Mouse (Mus musculus): ENCODE measurements at regions not wholly inside any gene's neighbourhood (a gene's known extent, or its start where the extent isn't known, plus 50 kb on each side); places are given as distances from the start of the nearest gene placed in this dataset.
"Not testable (repeated sequence)": the region's sequence is repeated elsewhere in the genome, so short reads cannot be mapped to it uniquely, and the experiment has no call there.

GRCm38 (mm10) chr10:118057516-118057915 is 84.1 kb upstream of the Mdm1 start:
- H3K4me1 ChIP-seq (ENCODE audit: control insufficient read depth, insufficient read depth, low read length) = peaks cover 3% of the 10 kb centered on the region; the same call in 1 of the 2 replicates
- no peak overlapping the region for H3K9ac ChIP-seq (ENCODE audit: low read length)
- DNase-seq (ENCODE audit: low spot score, missing footprints) (no peak), ATAC-seq (ENCODE audit: low FRiP score) (no peak)
- no peak overlapping the region for H3K27ac ChIP-seq (ENCODE audit: low read depth, low read length)
- H3K27me3 ChIP-seq (ENCODE audit: control insufficient read depth, insufficient read depth, low read length) = no peaks in the 10 kb centered on the region
- H3K9me3 ChIP-seq (ENCODE audit: control insufficient read depth, low read length) = no peaks in the 10 kb centered on the region; the same call in 1 of the 2 replicates
- H3K4me2 ChIP-seq = no peak overlapping the region
- no peak overlapping the region for H3K4me3 ChIP-seq (ENCODE audit: low read depth, low read length)
- WGBS = 82% methylated on average over 3 of the region's 3 CpGs
- no peaks in the 10 kb centered on the region for H3K36me3 ChIP-seq (ENCODE audit: control insufficient read depth, insufficient read depth, low read length)

- H3K9ac ChIP-seq (ENCODE audit: low read length) = no peak overlapping the region
- ATAC-seq (ENCODE audit: low FRiP score) (no peak), DNase-seq (ENCODE audit: low spot score, missing footprints) (no peak)
- no peaks in the 10 kb centered on the region for H3K9me3 ChIP-seq (ENCODE audit: control insufficient read depth, low read length)
- H3K4me2 ChIP-seq = no peak overlapping the region
- H3K27me3 ChIP-seq (ENCODE audit: control insufficient read depth, insufficient read depth, low read length) = no peaks in the 10 kb centered on the region
- WGBS = 69% methylated on average over 7 of the region's 7 CpGs
- H3K27ac ChIP-seq (ENCODE audit: low read depth, low read length) = no peak overlapping the region
- no peaks in the 10 kb centered on the region for H3K4me1 ChIP-seq (ENCODE audit: control insufficient read depth, insufficient read depth, low read length)
- H3K36me3 ChIP-seq (ENCODE audit: control insufficient read depth, insufficient read depth, low read length) = no peaks in the 10 kb centered on the region
- no peak overlapping the region for H3K4me3 ChIP-seq (ENCODE audit: low read depth, low read length)
These were observed 76.8 kb upstream of the Mdm1 start for GRCm38 (mm10) chr10:118064816-118065216.

- not testable (repeated sequence) for DNase-seq (ENCODE audit: low spot score, missing footprints); H3K27me3 ChIP-seq (ENCODE audit: control insufficient read depth, insufficient read depth, low read length); ATAC-seq (ENCODE audit: low FRiP score); H3K9me3 ChIP-seq (ENCODE audit: control insufficient read depth, low read length); H3K36me3 ChIP-seq (ENCODE audit: control insufficient read depth, insufficient read depth, low read length); H3K4me2 ChIP-seq; H3K9ac ChIP-seq (ENCODE audit: low read length); H3K4me1 ChIP-seq (ENCODE audit: control insufficient read depth, insufficient read depth, low read length); H3K27ac ChIP-seq (ENCODE audit: low read depth, low read length); H3K4me3 ChIP-seq (ENCODE audit: low read depth, low read length)
- 96% methylated on average over 9 of the region's 11 CpGs for WGBS
These were observed 65.3 kb upstream of the Mdm1 start for GRCm38 (mm10) chr10:118076341-118076740.

GRCm38 (mm10) chr10:118081636-118082166 is 59.9 kb upstream of the Mdm1 start:
- DNase-seq (ENCODE audit: low spot score, missing footprints) (no peak), ATAC-seq (ENCODE audit: low FRiP score) (no peak)
- no peak overlapping the region for H3K27ac ChIP-seq (ENCODE audit: low read depth, low read length)
- no peak overlapping the region for H3K9ac ChIP-seq (ENCODE audit: low read length)
- H3K36me3 ChIP-seq (ENCODE audit: control insufficient read depth, insufficient read depth, low read length) = no peaks in the 10 kb centered on the region
- 94% methylated on average over 5 of the region's 5 CpGs for WGBS
- H3K9me3 ChIP-seq (ENCODE audit: control insufficient read depth, low read length) = no peaks in the 10 kb centered on the region
- H3K4me2 ChIP-seq = no peak overlapping the region
- no peaks in the 10 kb centered on the region for H3K27me3 ChIP-seq (ENCODE audit: control insufficient read depth, insufficient read depth, low read length)
- no peak overlapping the region for H3K4me3 ChIP-seq (ENCODE audit: low read depth, low read length)
- H3K4me1 ChIP-seq (ENCODE audit: control insufficient read depth, insufficient read depth, low read length) = no peaks in the 10 kb centered on the region

GRCm38 (mm10) chr10:118083035-118083720 is 58.4 kb upstream of the Mdm1 start:
- no peak overlapping the region for H3K27ac ChIP-seq (ENCODE audit: low read depth, low read length)
- H3K27me3 ChIP-seq (ENCODE audit: control insufficient read depth, insufficient read depth, low read length) = no peaks in the 10 kb centered on the region
- DNase-seq (ENCODE audit: low spot score, missing footprints) = no peak
- 92% methylated on average over 13 of the region's 13 CpGs for WGBS
- H3K36me3 ChIP-seq (ENCODE audit: control insufficient read depth, insufficient read depth, low read length) = no peaks in the 10 kb centered on the region
- no peak for ATAC-seq (ENCODE audit: low FRiP score)
- H3K4me1 ChIP-seq (ENCODE audit: control insufficient read depth, insufficient read depth, low read length) = peaks cover 6% of the 10 kb centered on the region; the same call in 1 of the 2 replicates
- H3K9me3 ChIP-seq (ENCODE audit: control insufficient read depth, low read length) = no peaks in the 10 kb centered on the region
- H3K4me3 ChIP-seq (ENCODE audit: low read depth, low read length) = no peak overlapping the region
- no peak overlapping the region for H3K9ac ChIP-seq (ENCODE audit: low read length)
- no peak overlapping the region for H3K4me2 ChIP-seq

GRCm38 (mm10) chr10:118083721-118084075 is 57.9 kb upstream of the Mdm1 start:
- H3K4me1 ChIP-seq (ENCODE audit: control insufficient read depth, insufficient read depth, low read length) = peaks cover 6% of the 10 kb centered on the region; the same call in 1 of the 2 replicates
- DNase-seq (ENCODE audit: low spot score, missing footprints) = no peak
- H3K27ac ChIP-seq (ENCODE audit: low read depth, low read length) = no peak overlapping the region
- H3K9me3 ChIP-seq (ENCODE audit: control insufficient read depth, low read length) = no peaks in the 10 kb centered on the region
- H3K4me2 ChIP-seq = no peak overlapping the region
- WGBS = 89% methylated on average over 8 of the region's 8 CpGs
- no peaks in the 10 kb centered on the region for H3K27me3 ChIP-seq (ENCODE audit: control insufficient read depth, insufficient read depth, low read length)
- no peak overlapping the region for H3K9ac ChIP-seq (ENCODE audit: low read length)
- no peak for ATAC-seq (ENCODE audit: low FRiP score)
- H3K4me3 ChIP-seq (ENCODE audit: low read depth, low read length) = no peak overlapping the region
- no peaks in the 10 kb centered on the region for H3K36me3 ChIP-seq (ENCODE audit: control insufficient read depth, insufficient read depth, low read length)

- no peaks in the 10 kb centered on the region for H3K27me3 ChIP-seq (ENCODE audit: control insufficient read depth, insufficient read depth, low read length)
- no peak for ATAC-seq (ENCODE audit: low FRiP score)
These were observed 56.3 kb upstream of the Mdm1 start for GRCm38 (mm10) chr10:118085046-118085983.

GRCm38 (mm10) chr10:118087570-118088340 is 53.9 kb upstream of the Mdm1 start:
- Histone ChIP-seq H3K4me1 (ENCODE audit: control insufficient read depth, insufficient read depth, low read length) (peaks cover 6% of the 10 kb centered on the region; the same call in 1 of the 2 replicates), H3K27me3 (ENCODE audit: control insufficient read depth, insufficient read depth, low read length) (no peaks in the 10 kb centered on the region), H3K4me3 (ENCODE audit: low read depth, low read length) (no peak overlapping the region), H3K9me3 (ENCODE audit: control insufficient read depth, low read length) (no peaks in the 10 kb centered on the region), H3K4me2 (peak overlapping the region; percentile 29), H3K36me3 (ENCODE audit: control insufficient read depth, insufficient read depth, low read length) (no peaks in the 10 kb centered on the region), H3K27ac (ENCODE audit: low read depth, low read length) (no peak overlapping the region), H3K9ac (ENCODE audit: low read length) (peak overlapping the region; percentile 40)
- peak; percentile 86 for DNase-seq (ENCODE audit: low spot score, missing footprints)
- peak; percentile 42; the same call in 1 of the 2 replicates for ATAC-seq (ENCODE audit: low FRiP score)
- 13% methylated on average over 12 of the region's 12 CpGs for WGBS

More at GRCm38 (mm10) chr10:118085046-118085983, 56.3 kb upstream of the Mdm1 start:
- no peaks in the 10 kb centered on the region for H3K9me3 ChIP-seq (ENCODE audit: control insufficient read depth, low read length)
- no peak overlapping the region for H3K27ac ChIP-seq (ENCODE audit: low read depth, low read length)
- peaks cover 6% of the 10 kb centered on the region; the same call in 1 of the 2 replicates for H3K4me1 ChIP-seq (ENCODE audit: control insufficient read depth, insufficient read depth, low read length)
- no peak overlapping the region for H3K9ac ChIP-seq (ENCODE audit: low read length)
- H3K4me3 ChIP-seq (ENCODE audit: low read depth, low read length) = no peak overlapping the region
- 95% methylated on average over 16 of the region's 16 CpGs for WGBS
- H3K4me2 ChIP-seq = no peak overlapping the region
- H3K36me3 ChIP-seq (ENCODE audit: control insufficient read depth, insufficient read depth, low read length) = no peaks in the 10 kb centered on the region
- DNase-seq (ENCODE audit: low spot score, missing footprints) = no peak
